Mouse (Mus musculus) lung, embryonic 14.5 days (tissue): ENCODE measurements around the gene Capn15. TPM values are rescaled to one million over a fixed set of nuclear protein-coding genes. Genes with fewer than 3 reads are reported as not detected.

ENCODE experiments used
- ATAC-seq: fragments of 200-750 bp; cut with Nextera tagmentation; 2 replicates; pipeline ENCODE4 v1.8.0; 2017; ENCODE audit warnings: mild to moderate bottlenecking, moderate TSS enrichment, moderate library complexity; ENCODE audit not compliant: insufficient read depth
- DNase-seq: peaks from one replicate; pipeline ENCODE4 v3.0.0-alpha.2; 2015
- H3K27ac ChIP-seq: fragments of 300-500 bp; sonication (generic); 2 replicates; pipeline ENCODE4 v1.5.1; 2014; ENCODE audit warnings: low read depth, mild to moderate bottlenecking, moderate library complexity
- H3K27me3 ChIP-seq: fragments of 300-500 bp; sonication (generic); 2 replicates; pipeline ENCODE4 v1.6.1; 2014; ENCODE audit warnings: low read length, control low read depth; ENCODE audit not compliant: insufficient read depth
- H3K36me3 ChIP-seq: fragments of 300-500 bp; sonication (generic); 2 replicates; pipeline ENCODE4 v1.6.1; 2014; ENCODE audit warnings: control low read depth; ENCODE audit not compliant: insufficient read depth
- H3K4me1 ChIP-seq: fragments of 300-500 bp; sonication (generic); 2 replicates; pipeline ENCODE4 v1.6.1; 2014; ENCODE audit warnings: antibody characterized with exemption, control low read depth; ENCODE audit not compliant: insufficient read depth
- H3K4me2 ChIP-seq: fragments of 300-500 bp; sonication (generic); 2 replicates; pipeline ENCODE4 v1.6.1; 2014; ENCODE audit warnings: mild to moderate bottlenecking
- H3K4me3 ChIP-seq: fragments of 300-500 bp; sonication (generic); 2 replicates; pipeline ENCODE4 v1.5.1; 2014; ENCODE audit warnings: low read depth, low read length
- H3K9ac ChIP-seq: fragments of 300-500 bp; sonication (generic); 2 replicates; pipeline ENCODE4 v1.6.1; 2014
- H3K9me3 ChIP-seq: fragments of 300-500 bp; sonication (generic); 2 replicates; pipeline ENCODE4 v1.6.1; 2016; ENCODE audit warnings: low read depth, low read length, control low read depth
- CTCF ChIP-seq: IDR thresholded peaks from 2 replicates; pipeline ENCODE4 v1.5.1; 2016; ENCODE audit warnings: antibody characterized with exemption, low read depth
- WGBS: fragments of 180-500 bp; shearing (Covaris S2); extraction: QIAGEN DNeasy Blood & Tissue Kit; methylation state at CpG from one replicate; pipeline ENCODE4 v1.1.7; 2014; 5-methylcytosine and 5-hydroxymethylcytosine counted together
- polyA plus RNA-seq: library from polyadenylated mRNA; unstranded; fragments of >200 nt; fragmentation: Nextera tagmentation; extraction: Ambion mirVana; gene quantifications from 2 replicates; pipeline ENCODE4 v1.2.1, GENCODE M21; 2014

Gene Capn15
- polyA plus RNA-seq, 1 experiment from 2014 or later: 30.5 TPM

GRCm38 (mm10) chr17:25998425-25998824 is 12.8 kb upstream of the Capn15 start:
- Histone ChIP-seq H3K9ac (no peak overlapping the region), H3K4me1 (no peaks in the 10 kb centered on the region), H3K4me3 (no peak overlapping the region), H3K4me2 (no peak overlapping the region), H3K36me3 (peaks cover 28% of the 10 kb centered on the region; the same call in 1 of the 2 replicates), H3K27ac (no peak overlapping the region), H3K9me3 (no peaks in the 10 kb centered on the region), H3K27me3 (no peaks in the 10 kb centered on the region)
- TF ChIP-seq CTCF: no peak
- WGBS: 89% methylated on average over 11 of the region's 11 CpGs
- no peak for DNase-seq
- no peak for ATAC-seq

- DNase-seq (no peak), ATAC-seq (no peak)
- no peaks in the 10 kb centered on the region for H3K4me1 ChIP-seq
- no peak overlapping the region for H3K27ac ChIP-seq
- H3K36me3 ChIP-seq: peaks cover 67% of the 10 kb centered on the region
- no peaks in the 10 kb centered on the region for H3K9me3 ChIP-seq
- WGBS: 82% methylated on average over 3 of the region's 3 CpGs
- H3K4me3 ChIP-seq: no peak overlapping the region
- no peaks in the 10 kb centered on the region for H3K27me3 ChIP-seq
- no peak overlapping the region for H3K9ac ChIP-seq
- no peak overlapping the region for H3K4me2 ChIP-seq
- TF ChIP-seq CTCF: no peak
Measured at GRCm38 (mm10) chr17:25993489-25993888, 7.9 kb upstream of the Capn15 start.

GRCm38 (mm10) chr17:25992274-25992673 is 6.7 kb upstream of the Capn15 start:
- WGBS: 98% methylated on average over 4 of the region's 4 CpGs
- no peak for ATAC-seq
- H3K27me3 ChIP-seq: no peaks in the 10 kb centered on the region
- no peak for TF ChIP-seq CTCF
- H3K4me2 ChIP-seq: no peak overlapping the region
- H3K9me3 ChIP-seq: no peaks in the 10 kb centered on the region
- H3K27ac ChIP-seq: no peak overlapping the region
- DNase-seq: no peak
- no peak overlapping the region for H3K9ac ChIP-seq
- peaks cover 59% of the 10 kb centered on the region for H3K36me3 ChIP-seq
- no peak overlapping the region for H3K4me3 ChIP-seq
- no peaks in the 10 kb centered on the region for H3K4me1 ChIP-seq

GRCm38 (mm10) chr17:25990331-25990730 is 4.7 kb upstream of the Capn15 start:
- no peaks in the 10 kb centered on the region for H3K9me3 ChIP-seq
- no peak overlapping the region for H3K9ac ChIP-seq
- no peak overlapping the region for H3K4me2 ChIP-seq
- DNase-seq (no peak), ATAC-seq (no peak)
- TF ChIP-seq CTCF: no peak
- peaks cover 51% of the 10 kb centered on the region for H3K36me3 ChIP-seq
- no peaks in the 10 kb centered on the region for H3K27me3 ChIP-seq
- 90% methylated on average over 5 of the region's 5 CpGs for WGBS
- no peaks in the 10 kb centered on the region for H3K4me1 ChIP-seq
- no peak overlapping the region for H3K4me3 ChIP-seq
- H3K27ac ChIP-seq: no peak overlapping the region

- ATAC-seq: no peak
Measured at GRCm38 (mm10) chr17:25984556-25985305, 865 bp downstream of the Capn15 start.

GRCm38 (mm10) chr17:25984066-25984465 is 1.5 kb downstream of the Capn15 start:
- H3K4me1 ChIP-seq: 0 out of 2 replicates have a peak, but pooled peaks cover 6% of the 10 kb centered on the region
- ATAC-seq (no peak), DNase-seq (no peak)
- peak overlapping the region; percentile 88 for H3K9ac ChIP-seq
- H3K4me3 ChIP-seq: peak overlapping the region; percentile 95
- 95% methylated on average over 1 of the region's 1 CpGs for WGBS
- no peak for TF ChIP-seq CTCF
- no peaks in the 10 kb centered on the region for H3K9me3 ChIP-seq
- no peaks in the 10 kb centered on the region for H3K27me3 ChIP-seq
- peaks cover 4% of the 10 kb centered on the region; the same call in 1 of the 2 replicates for H3K36me3 ChIP-seq
- no peak overlapping the region for H3K27ac ChIP-seq
- peak overlapping the region; percentile 88 for H3K4me2 ChIP-seq

More at GRCm38 (mm10) chr17:25984556-25985305, 865 bp downstream of the Capn15 start:
- WGBS: 9% methylated on average over 17 of the region's 17 CpGs
- Histone ChIP-seq H3K27ac (peak overlapping the region; percentile 62; the same call in 1 of the 2 replicates), H3K4me3 (peak overlapping the region; percentile 95), H3K4me1 (0 out of 2 replicates have a peak, but pooled peaks cover 6% of the 10 kb centered on the region), H3K9me3 (no peaks in the 10 kb centered on the region), H3K36me3 (peaks cover 9% of the 10 kb centered on the region; the same call in 1 of the 2 replicates), H3K4me2 (peak overlapping the region; percentile 88), H3K9ac (peak overlapping the region; percentile 88), H3K27me3 (no peaks in the 10 kb centered on the region)
- peak; percentile 16 for DNase-seq
- no peak for TF ChIP-seq CTCF

- H3K9ac ChIP-seq: no peak overlapping the region
- ATAC-seq (no peak), DNase-seq (no peak)
- WGBS: 87% methylated on average over 3 of the region's 3 CpGs
- TF ChIP-seq CTCF: no peak
- H3K36me3 ChIP-seq: no peaks in the 10 kb centered on the region
- H3K27me3 ChIP-seq: no peaks in the 10 kb centered on the region
- H3K9me3 ChIP-seq: no peaks in the 10 kb centered on the region
- H3K4me1 ChIP-seq: 0 out of 2 replicates have a peak, but pooled peaks cover 6% of the 10 kb centered on the region
- H3K27ac ChIP-seq: no peak overlapping the region
- no peak overlapping the region for H3K4me3 ChIP-seq
- H3K4me2 ChIP-seq: no peak overlapping the region
Measured at GRCm38 (mm10) chr17:25982913-25983312, 2.7 kb downstream of the Capn15 start.
